Mouse (Mus musculus) 3T3-L1 (cell line): ENCODE data around the gene Olfr70.

Experiments
- DNase-seq: peaks from one replicate; pipeline ENCODE4 v3.0.0-alpha.2; 2015; ENCODE audit warnings: low read depth, low spot score

The Olfr70 gene

DNA sequence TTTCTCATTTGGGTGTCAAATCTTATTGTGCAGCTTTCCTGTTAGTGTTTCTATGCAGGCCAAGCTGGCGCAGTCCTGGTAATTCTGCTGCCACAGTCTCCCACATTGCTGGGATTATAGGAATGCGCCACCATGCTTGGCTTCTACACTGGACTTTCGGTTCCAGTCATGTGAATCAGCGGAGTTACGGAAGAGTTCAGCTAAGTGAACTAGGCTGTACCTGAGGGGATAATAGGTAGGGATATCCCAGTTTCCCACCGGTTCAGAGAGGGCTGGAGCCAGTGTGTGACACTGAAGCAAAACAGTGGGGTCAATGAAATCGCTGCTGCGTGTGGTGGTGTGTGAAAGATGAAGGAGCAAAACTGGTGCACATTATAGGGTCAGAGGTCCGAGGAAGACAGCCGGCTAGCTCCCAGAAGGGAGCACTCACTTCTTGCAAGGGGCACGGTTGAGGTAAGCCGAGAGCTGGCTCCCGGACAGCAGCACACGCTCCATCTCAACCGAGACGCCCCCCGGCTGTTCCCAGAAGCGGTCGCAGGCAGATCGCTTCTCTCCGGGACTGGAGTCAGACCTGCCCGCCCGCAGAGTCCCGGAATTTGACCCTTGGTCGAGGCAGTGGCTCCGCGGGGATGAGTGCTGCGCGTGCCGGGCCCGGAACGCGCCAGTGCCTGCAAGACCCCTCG lies 44.8 kb downstream of the Olfr70 start:
- no peak for DNase-seq

DNA sequence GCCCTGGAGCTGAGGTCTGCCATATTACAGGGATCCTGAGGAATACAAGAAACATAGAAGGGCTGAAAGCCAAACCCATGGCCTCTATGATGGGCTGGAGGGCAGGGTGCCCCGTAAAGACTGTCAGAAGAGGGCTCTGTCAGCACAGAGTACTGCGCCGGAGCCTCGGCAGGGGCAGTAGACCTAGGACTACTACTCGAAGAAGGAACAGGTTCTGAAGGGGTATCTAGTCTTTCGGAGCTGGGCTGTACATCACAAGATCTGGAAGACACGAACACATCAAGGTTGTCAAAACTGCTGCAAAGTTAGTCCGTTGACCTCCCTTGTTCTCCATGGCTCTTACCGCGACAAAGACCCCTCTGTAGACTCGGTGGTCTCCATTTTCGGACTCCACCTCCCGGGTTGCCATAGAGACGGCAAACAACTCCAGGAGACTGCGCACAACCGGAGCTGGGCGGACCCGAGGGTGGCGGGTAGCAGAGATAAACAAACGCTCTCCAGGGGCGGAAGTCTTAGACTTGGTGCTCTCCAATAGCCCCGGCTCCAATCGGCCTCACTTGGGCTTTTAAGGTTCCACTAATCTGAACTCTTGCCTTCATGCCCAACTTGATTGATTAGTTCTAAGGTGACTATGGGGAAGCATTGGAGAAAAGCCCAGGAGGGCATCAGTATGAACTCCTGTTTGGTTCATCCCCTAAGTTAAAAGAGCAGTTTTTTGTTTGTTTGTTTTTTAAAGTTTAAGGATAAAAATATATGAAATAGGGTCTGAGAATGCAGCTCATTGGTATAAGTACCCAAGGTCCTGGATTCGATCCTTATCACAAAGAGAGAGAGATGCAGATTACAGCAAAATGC lies 47.2 kb downstream of the Olfr70 start, which contains the start of gene Spag8:
Gene Spag8 (minus strand): TSS at position 434 of the 855 bp plus-strand sequence.
- no peak for DNase-seq

DNA sequence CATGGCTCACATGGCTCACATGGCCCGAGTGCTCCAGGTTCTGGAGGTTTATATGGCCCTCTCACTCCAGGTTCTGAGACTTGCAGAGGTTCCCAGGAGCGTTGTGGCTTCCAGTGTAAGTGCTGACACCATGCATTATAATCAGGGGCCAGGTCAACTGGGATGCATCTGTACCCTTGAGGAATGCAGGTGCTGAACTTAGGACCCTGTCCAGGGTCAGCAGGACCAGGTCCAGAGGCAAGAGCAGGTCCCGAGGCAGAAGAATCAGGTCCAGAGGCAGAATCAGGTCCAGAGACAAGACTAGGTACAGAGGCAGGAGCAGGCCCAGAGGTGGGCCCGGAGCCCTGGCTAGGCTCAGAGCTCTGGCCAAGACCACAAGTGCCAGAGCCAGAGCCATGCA lies 47.9 kb downstream of the Olfr70 start:
- no peak for DNase-seq

DNA sequence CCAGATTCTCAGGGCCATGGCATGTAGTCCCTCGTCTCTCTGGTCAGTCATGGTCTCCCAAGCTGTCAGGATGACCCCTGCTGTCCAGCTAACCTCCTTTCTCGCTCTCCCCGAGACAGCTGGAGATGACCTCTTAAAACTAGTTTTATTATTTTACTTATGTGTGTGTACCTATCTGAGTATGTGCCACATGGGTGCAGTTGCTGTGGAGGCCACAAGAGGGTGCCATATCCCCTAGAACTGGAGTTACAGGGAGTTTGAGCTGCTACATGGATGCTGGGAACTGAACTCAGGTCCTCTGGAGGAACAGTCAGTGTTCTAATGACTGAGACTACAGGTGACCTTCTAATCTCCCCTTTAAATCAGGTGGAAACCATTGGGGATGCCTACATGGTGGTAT lies 50.8 kb downstream of the Olfr70 start:
- DNase-seq, result no peak
